Mouse (Mus musculus) thymus, adult 2 months (tissue): ENCODE data around the gene Pif1.

Experiments
- CTCF ChIP-seq: fragments of 200-500 bp; IDR thresholded peaks from 2 replicates; pipeline ENCODE4 v1.5.1; 2012; ENCODE audit warnings: mild to moderate bottlenecking, control low read depth, low read length, moderate library complexity, borderline replicate concordance; ENCODE audit not compliant: control insufficient read depth, poor library complexity, insufficient read depth; ENCODE audit errors: extremely low read depth
- POLR2A ChIP-seq: fragments of 200-500 bp; IDR thresholded peaks from 2 replicates; pipeline ENCODE4 v1.6.1; 2012; ENCODE audit warnings: mild to moderate bottlenecking, low read length, control low read depth, moderate library complexity; ENCODE audit not compliant: control insufficient read depth, poor library complexity, insufficient read depth; ENCODE audit errors: extremely low read depth

DNA sequence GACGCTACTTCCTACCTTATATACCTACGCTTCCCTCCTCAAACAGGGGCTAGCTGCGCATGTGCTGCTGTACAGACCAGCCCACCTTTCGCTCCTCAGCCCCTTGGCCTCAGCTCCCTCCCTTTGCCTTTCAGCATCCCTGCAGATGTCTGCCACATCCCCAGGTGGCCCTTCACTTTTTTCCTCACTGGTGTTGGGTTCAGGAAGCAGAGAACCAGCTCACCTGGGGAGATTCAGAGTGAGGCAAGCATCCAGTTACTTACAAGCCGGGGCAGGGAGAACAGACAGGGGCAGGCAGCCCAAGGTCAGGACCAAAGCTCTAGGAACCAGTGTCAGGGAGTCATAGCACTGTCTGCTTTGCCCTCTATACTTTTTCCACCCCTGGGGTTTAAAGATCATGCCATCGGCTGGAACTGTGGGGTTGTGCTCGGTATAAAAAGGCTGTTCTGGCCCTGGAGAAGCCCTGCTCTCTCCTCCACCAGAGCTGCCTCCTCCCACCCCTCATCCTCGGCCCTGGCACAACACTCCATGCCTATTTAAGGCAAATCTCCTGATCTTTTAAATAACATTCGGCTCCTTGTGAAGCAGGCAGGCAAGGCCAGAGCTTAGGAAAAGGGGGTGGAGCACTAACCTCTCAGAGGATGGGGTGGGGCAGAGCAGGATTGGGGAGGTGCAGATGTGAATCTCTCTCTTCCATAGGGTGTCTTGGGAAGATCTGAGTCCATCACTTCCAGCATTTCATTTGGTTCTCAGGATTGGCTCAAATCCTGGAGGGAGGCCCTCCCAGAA, 19.6 kb downstream of the Pif1 start:
- no peak for TF ChIP-seq POLR2A
- TF ChIP-seq CTCF: no peak
